Mouse (Mus musculus) gastrocnemius, postnatal 10 days (tissue): ENCODE measurements around the gene 4933434E20Rik. TPM values are rescaled to one million over a fixed set of nuclear protein-coding genes. Genes with fewer than 3 reads are reported as not detected.

ENCODE experiments used
- DNase-seq: peaks from one replicate; pipeline ENCODE4 v3.0.0; 2021; ENCODE audit warnings: mixed read lengths
- total RNA-seq, 2 experiments: library from RNA; stranded (reverse); gene quantifications; 2 replicates each; pipeline ENCODE4 v1.2.3; 2021

4933434E20Rik gene
- total RNA-seq, 2 experiments from 2014 or later: 47.4 to 54.0 TPM

- DNase-seq: no peak
Observed at GRCm38 (mm10) chr3:90080498-90080863, 29.0 kb downstream of the 4933434E20Rik start.

GRCm38 (mm10) chr3:90081365-90082240, 30.2 kb downstream of the 4933434E20Rik start:
- DNase-seq: no peak

GRCm38 (mm10) chr3:90083034-90083433, 31.6 kb downstream of the 4933434E20Rik start:
- no peak for DNase-seq

GRCm38 (mm10) chr3:90083698-90084324, 32.4 kb downstream of the 4933434E20Rik start:
- no peak for DNase-seq

GRCm38 (mm10) chr3:90084790-90085189, 33.4 kb downstream of the 4933434E20Rik start:
- DNase-seq: no peak

GRCm38 (mm10) chr3:90085281-90085680, 33.8 kb downstream of the 4933434E20Rik start:
- DNase-seq: no peak

GRCm38 (mm10) chr3:90086068-90086467, 34.6 kb downstream of the 4933434E20Rik start:
- DNase-seq: no peak

GRCm38 (mm10) chr3:90088617-90089016, 37.2 kb downstream of the 4933434E20Rik start:
- no peak for DNase-seq

GRCm38 (mm10) chr3:90090892-90091291, 39.5 kb downstream of the 4933434E20Rik start:
- no peak for DNase-seq

GRCm38 (mm10) chr3:90094453-90094852, 43.0 kb downstream of the 4933434E20Rik start:
- DNase-seq: no peak

- DNase-seq: no peak
Observed at GRCm38 (mm10) chr3:90097928-90098327, 46.5 kb downstream of the 4933434E20Rik start.

GRCm38 (mm10) chr3:90101010-90101409, 49.6 kb downstream of the 4933434E20Rik start:
- no peak for DNase-seq

- no peak for DNase-seq
Observed at GRCm38 (mm10) chr3:90101673-90102072, 50.2 kb downstream of the 4933434E20Rik start.

GRCm38 (mm10) chr3:90102239-90102638, 50.8 kb downstream of the 4933434E20Rik start:
- no peak for DNase-seq

GRCm38 (mm10) chr3:90103176-90103575, 51.7 kb downstream of the 4933434E20Rik start:
- no peak for DNase-seq

- DNase-seq: no peak
Observed at GRCm38 (mm10) chr3:90103938-90104337, 52.5 kb downstream of the 4933434E20Rik start, which contains the start of gene Nup210l. TSS of gene Nup210l (plus strand) at chr3:90104132.

- DNase-seq: no peak
Observed at GRCm38 (mm10) chr3:90111706-90112105, 60.3 kb downstream of the 4933434E20Rik start.

GRCm38 (mm10) chr3:90114342-90114741, 62.9 kb downstream of the 4933434E20Rik start:
- no peak for DNase-seq

GRCm38 (mm10) chr3:90115526-90115925, 64.1 kb downstream of the 4933434E20Rik start:
- DNase-seq: no peak
